Mouse (Mus musculus) cortical plate, adult 2 months (tissue): ENCODE results near the gene Cadm1.

Experiments
- CTCF ChIP-seq: fragments of 200-500 bp; IDR thresholded peaks from 2 replicates; pipeline ENCODE4 v1.5.1; 2011; ENCODE audit warnings: mild to moderate bottlenecking, control low read depth, low read length; ENCODE audit not compliant: insufficient read depth; ENCODE audit errors: extremely low read depth
- POLR2A ChIP-seq: fragments of 200-500 bp; IDR thresholded peaks from 2 replicates; pipeline ENCODE4 v1.6.1; 2011; ENCODE audit warnings: mild to moderate bottlenecking, low read length, control low read depth; ENCODE audit not compliant: insufficient read depth; ENCODE audit errors: extremely low read depth

DNA sequence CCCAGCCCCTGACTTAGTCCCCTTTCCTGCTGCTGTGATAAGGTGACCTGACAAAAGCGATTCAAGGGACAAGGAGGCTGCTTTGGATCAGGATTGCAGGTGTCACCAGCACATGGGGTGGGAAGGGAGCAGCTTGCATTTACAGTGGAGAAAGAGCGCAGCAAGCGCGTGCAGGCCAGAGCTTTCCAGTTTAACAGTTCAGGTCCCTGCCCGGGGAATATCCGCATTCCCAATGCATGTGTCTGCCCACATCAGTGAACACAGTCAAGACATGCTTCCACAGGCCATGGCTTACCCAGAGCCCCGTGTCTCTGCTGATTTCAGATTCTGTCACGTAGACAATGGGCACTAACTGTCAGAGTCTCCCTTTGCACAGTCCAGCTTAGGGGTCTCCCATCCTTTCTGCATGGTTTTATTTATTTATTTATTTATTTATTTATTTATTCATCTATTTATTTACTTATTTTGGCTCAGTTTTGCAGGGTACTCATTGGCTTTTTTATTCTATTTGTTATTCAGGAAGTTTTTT lies 89.6 kb downstream of the Cadm1 start:
- TF ChIP-seq CTCF: no peak
- no peak for TF ChIP-seq POLR2A
